Mouse (Mus musculus) embryonic stem cell, embryonic (primary cell): Measurements from ENCODE around the gene Matn4.

Source experiments
- CTCF ChIA-PET, 4 experiments: fragments of 300-600 bp in 2 of 4; fragments of 350-600 bp in 2 of 4; sonication (Branson Sonifier 250); formaldehyde crosslinking; loops; one replicate each; lab custom pipeline; 2022; ENCODE audit warnings: inconsistent platforms in 2 of 4; lab: Charles Lee
- POLR2A ChIA-PET, 4 experiments: fragments of 300-600 bp in 2 of 4; fragments of 350-600 bp in 2 of 4; sonication (Branson Sonifier 250); formaldehyde crosslinking; loops; one replicate each; lab custom pipeline; 2022; ENCODE audit warnings: antibody characterized with exemption in 4 of 4, inconsistent platforms in 1 of 4; lab: Charles Lee

Gene Matn4

GRCm38 (mm10) chr2:164405060-164405459, at the start of gene Matn4:
Gene Matn4 (minus strand): TSS chr2:164405160.
- ChIA-PET CTCF (interaction anchor here (0.5 to 4.8 kb wide), 27 partner anchors 9 to 1004 kb away, joined by 3 to 49 read pairs (median 5); partner anchors contain the start of genes Slpi (in 3 of the 4) and Gm20458 (in 1 of the 4)), POLR2A (interaction anchor here in 2 of 4 experiments (0.9 to 3.2 kb wide), 13 partner anchors 8 to 334 kb away, joined by 3 to 12 read pairs (median 4); partner anchors contain the start of genes Sdc4 (in 1 of the 2), Sys1 (in 1 of the 2) and Tomm34 (in 1 of the 2))

GRCm38 (mm10) chr2:164453887-164454500, 49.0 kb upstream of the Matn4 start:
- ChIA-PET POLR2A (interaction anchor here (0.6 to 36.5 kb wide), 13 partner anchors 8 to 765 kb away, joined by 3 to 985 read pairs (median 5); partner anchors contain the start of genes Sdc4 (in 3 of the 4) and Wfdc10 (in 1 of the 4)), CTCF (interaction anchor here in 3 of 4 experiments (0.6 to 1.4 kb wide), 4 partner anchors 11 to 64 kb away, joined by 3 read pairs; no protein-coding TSS in a partner anchor)

GRCm38 (mm10) chr2:164453047-164453757, 48.2 kb upstream of the Matn4 start:
- CTCF ChIA-PET = interaction anchor here in 3 of 4 experiments (0.6 to 2.2 kb wide), 5 partner anchors 7 to 63 kb away, joined by 3 to 15 read pairs (median 3); partner anchors contain the start of gene Gm20458 (in 1 of the 3)
- POLR2A ChIA-PET = interaction anchor here (0.7 to 36.5 kb wide), 14 partner anchors 7 to 88 kb away, joined by 3 to 985 read pairs (median 6); partner anchors contain the start of genes Sdc4 (in 3 of the 4) and Gm20458 (in 2 of the 4)

- ChIA-PET CTCF (interaction anchor here in 3 of 4 experiments (0.6 to 2.2 kb wide), 13 partner anchors 8 to 274 kb away, joined by 3 to 7 read pairs (median 4); partner anchors contain the start of gene Gm20458 (in 2 of the 3)), POLR2A (interaction anchor here (0.6 to 36.5 kb wide), 21 partner anchors 8 to 89 kb away, joined by 3 to 985 read pairs (median 5); partner anchors contain the start of genes Gm20458 (in 3 of the 4) and Sdc4 (in 3 of the 4))
Measured at GRCm38 (mm10) chr2:164452000-164452676, 47.2 kb upstream of the Matn4 start.

GRCm38 (mm10) chr2:164449341-164450042, 44.5 kb upstream of the Matn4 start:
- ChIA-PET POLR2A (interaction anchor here in 3 of 4 experiments (0.7 to 36.5 kb wide), 9 partner anchors 7 to 408 kb away, joined by 3 to 985 read pairs (median 9); partner anchors contain the start of genes Gm20458 (in 2 of the 3), Sdc4 (in 2 of the 3) and Pltp (in 1 of the 3)), CTCF (interaction anchor here in 2 of 4 experiments (0.7 to 1.2 kb wide), 3 partner anchors 12 to 81 kb away, joined by 3 to 4 read pairs (median 3); partner anchors contain the start of gene Gm20458 (in 1 of the 2))

- ChIA-PET CTCF (interaction anchor here in 2 of 4 experiments (0.5 to 0.9 kb wide), 3 partner anchors 12 to 320 kb away, joined by 3 to 4 read pairs (median 3); partner anchors contain the start of gene Gm20458 (in 1 of the 2)), POLR2A (interaction anchor here (0.6 to 36.5 kb wide), 9 partner anchors 6 to 408 kb away, joined by 3 to 985 read pairs (median 4); partner anchors contain the start of genes Sdc4 (in 2 of the 4), Gm20458 (in 1 of the 4) and Pltp (in 1 of the 4))
Measured at GRCm38 (mm10) chr2:164448921-164449320, 44.0 kb upstream of the Matn4 start.

GRCm38 (mm10) chr2:164448140-164448539, 43.2 kb upstream of the Matn4 start:
- ChIA-PET CTCF (no interaction called here), POLR2A (interaction anchor here in 2 of 4 experiments (0.6 to 36.5 kb wide), 7 partner anchors 8 to 62 kb away, joined by 3 to 985 read pairs (median 4); partner anchors contain the start of genes Gm20458 (in 2 of the 2) and Sys1 (in 1 of the 2))

- POLR2A ChIA-PET = interaction anchor here (0.6 to 36.5 kb wide), 12 partner anchors 8 to 376 kb away, joined by 3 to 985 read pairs (median 62); partner anchors contain the start of genes Gm20458 (in 3 of the 4), Sys1 (in 3 of the 4), Acot8 (in 1 of the 4) and Zswim1 (in 1 of the 4)
Measured at GRCm38 (mm10) chr2:164446086-164446469, 41.1 kb upstream of the Matn4 start.

GRCm38 (mm10) chr2:164445399-164446085, 40.6 kb upstream of the Matn4 start:
- ChIA-PET POLR2A (interaction anchor here (0.5 to 36.5 kb wide), 27 partner anchors 8 to 597 kb away, joined by 3 to 985 read pairs (median 5); partner anchors contain the start of genes Gm20458 (in 3 of the 4), Sys1 (in 3 of the 4), Acot8 (in 1 of the 4) and Slpi (in 1 of the 4)), CTCF (interaction anchor here in 3 of 4 experiments (0.5 to 3.0 kb wide), 7 partner anchors 15 to 28 kb away, joined by 4 to 12 read pairs (median 6); partner anchors contain the start of gene Gm20458 (in 1 of the 3))

More at GRCm38 (mm10) chr2:164446086-164446469, 41.1 kb upstream of the Matn4 start:
- CTCF ChIA-PET = interaction anchor here in 2 of 4 experiments (1.2 to 1.9 kb wide), 4 partner anchors 15 to 29 kb away, joined by 4 to 12 read pairs (median 7); partner anchors contain the start of gene Gm20458 (in 1 of the 2)

GRCm38 (mm10) chr2:164444701-164445100, 39.7 kb upstream of the Matn4 start:
- POLR2A ChIA-PET = interaction anchor here in 3 of 4 experiments (0.5 to 36.5 kb wide), 25 partner anchors 9 to 598 kb away, joined by 3 to 985 read pairs (median 8); partner anchors contain the start of genes Gm20458 (in 3 of the 3), Sys1 (in 3 of the 3), Pigt (in 1 of the 3) and Slpi (in 1 of the 3)
- CTCF ChIA-PET = interaction anchor here in 3 of 4 experiments (0.5 to 3.0 kb wide), 9 partner anchors 12 to 55 kb away, joined by 3 to 12 read pairs (median 6); partner anchors contain the start of genes Gm20458 (in 1 of the 3), Slpi (in 1 of the 3) and Sys1 (in 1 of the 3)

- POLR2A ChIA-PET = interaction anchor here (0.6 to 36.5 kb wide), 98 partner anchors 8 to 1386 kb away, joined by 3 to 985 read pairs (median 5); partner anchors contain the start of genes Gm20458 (in 4 of the 4), Sys1 (in 4 of the 4), Matn4 (in 2 of the 4) and Pigt (in 2 of the 4)
- CTCF ChIA-PET = interaction anchor here (0.5 to 3.0 kb wide), 21 partner anchors 10 to 515 kb away, joined by 3 to 11 read pairs (median 4); partner anchors contain the start of genes Sys1 (in 3 of the 4), Gm20458 (in 2 of the 4), Matn4 (in 1 of the 4) and Slpi (in 1 of the 4)
Measured at GRCm38 (mm10) chr2:164443460-164444000, 38.6 kb upstream of the Matn4 start, which contains the start of gene Sdc4. Gene Sdc4 (minus strand): TSS chr2:164443887.

GRCm38 (mm10) chr2:164443051-164443437, 38.1 kb upstream of the Matn4 start:
- POLR2A ChIA-PET = interaction anchor here (0.5 to 36.5 kb wide), 97 partner anchors 9 to 1446 kb away, joined by 3 to 985 read pairs (median 5); partner anchors contain the start of genes Gm20458 (in 4 of the 4), Sys1 (in 4 of the 4), Matn4 (in 2 of the 4) and Pigt (in 2 of the 4)
- CTCF ChIA-PET = interaction anchor here (0.6 to 3.0 kb wide), 19 partner anchors 10 to 56 kb away, joined by 3 to 11 read pairs (median 4); partner anchors contain the start of genes Gm20458 (in 2 of the 4), Sys1 (in 2 of the 4), Matn4 (in 1 of the 4) and Slpi (in 1 of the 4)

- ChIA-PET POLR2A (interaction anchor here (0.5 to 36.5 kb wide), 69 partner anchors 9 to 1447 kb away, joined by 3 to 985 read pairs (median 6); partner anchors contain the start of genes Sys1 (in 4 of the 4), Gm20458 (in 3 of the 4), Matn4 (in 2 of the 4) and Acot8 (in 1 of the 4)), CTCF (interaction anchor here in 3 of 4 experiments (0.6 to 3.0 kb wide), 16 partner anchors 9 to 37 kb away, joined by 3 to 11 read pairs (median 4); partner anchors contain the start of genes Gm20458 (in 2 of the 3), Sys1 (in 2 of the 3) and Matn4 (in 1 of the 3))
Measured at GRCm38 (mm10) chr2:164442315-164443050, 37.5 kb upstream of the Matn4 start.
